Mouse (Mus musculus) urinary bladder, postnatal 25 days (tissue): Measurements from ENCODE around the gene Ssr1.

Experiments used
- DNase-seq: peaks from one replicate; pipeline ENCODE4 v3.0.0; 2022; ENCODE audit warnings: low spot score

Ssr1 gene

GRCm38 (mm10) chr13:37918336-37919261 lies 75.4 kb downstream of the Ssr1 start:
- DNase-seq, result no peak
